In the genomic region with DNA sequence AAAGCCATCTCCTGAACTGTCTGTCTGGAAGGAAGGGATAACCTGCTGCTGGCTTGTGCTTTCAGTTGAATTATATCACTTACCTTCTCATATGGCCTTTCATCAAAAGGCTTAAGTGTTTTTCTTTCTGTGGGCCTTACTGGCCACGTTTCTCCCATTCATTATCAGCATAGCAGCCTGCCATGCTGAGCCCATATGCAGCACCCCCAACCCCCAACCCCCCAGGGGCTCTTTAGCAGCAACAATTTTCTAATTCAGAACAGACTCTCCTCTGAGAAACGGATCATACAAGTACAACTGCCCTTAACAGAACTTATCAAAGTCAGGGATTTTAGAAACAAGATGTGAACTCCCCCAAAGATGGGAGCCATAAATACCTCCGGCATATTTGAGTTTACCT, we compare ENCODE assay signal across 18 mouse cellular contexts.
DNase-seq lines count a peak whose midpoint lies in the region; ATAC-seq lines count a peak whose summit lies in the region.
"Had no signal": no experiment of that assay in that cellular context is flagged by ENCODE, and none has a peak within 500 bp of the region (broad histone marks: within the 10 kb centered on the region; RNA-seq: fewer than 3 reads in every experiment).

No protein-coding gene starts in this region.

- no peaks in the 10 kb centered on the region for H3K9me3 ChIP-seq in embryonic facial prominence, embryonic 10.5 days
- no peaks in the 10 kb centered on the region for H3K9me3 ChIP-seq in limb, embryonic 10.5 days (replicated peaks)
- no peaks in the 10 kb centered on the region for H3K9me3 ChIP-seq in heart, embryonic 11.5 days (replicated peaks; ENCODE audit: control insufficient read depth, low read length)
- no peaks in the 10 kb centered on the region for H3K9me3 ChIP-seq in liver, embryonic 11.5 days (ENCODE audit: control insufficient read depth, low read length)
- H3K9me3 ChIP-seq: hindbrain, embryonic 13.5 days had no signal

- H3K27me3 ChIP-seq in embryonic facial prominence, embryonic 10.5 days (replicated peaks; ENCODE audit: low read depth, poor library complexity, severe bottlenecking) = no peaks in the 10 kb centered on the region
- no peaks in the 10 kb centered on the region for H3K27me3 ChIP-seq in limb, embryonic 10.5 days (ENCODE audit: low read depth, poor library complexity, severe bottlenecking)
- H3K27me3 ChIP-seq in heart, embryonic 11.5 days (ENCODE audit: control insufficient read depth, insufficient read depth, low read length) = no peaks in the 10 kb centered on the region
- H3K27me3 ChIP-seq in liver, embryonic 11.5 days (replicated peaks; ENCODE audit: control insufficient read depth, insufficient read depth, low read length) = no peaks in the 10 kb centered on the region
- H3K27me3 ChIP-seq: hindbrain, embryonic 13.5 days had no signal

- no peaks in the 10 kb centered on the region for H3K36me3 ChIP-seq in embryonic facial prominence, embryonic 10.5 days (replicated peaks)
- no peaks in the 10 kb centered on the region for H3K36me3 ChIP-seq in limb, embryonic 10.5 days
- no peaks in the 10 kb centered on the region for H3K36me3 ChIP-seq in heart, embryonic 11.5 days (ENCODE audit: control insufficient read depth, insufficient read depth, low read length)
- H3K36me3 ChIP-seq in liver, embryonic 11.5 days (ENCODE audit: control insufficient read depth, insufficient read depth, low read length) = no peaks in the 10 kb centered on the region
- H3K36me3 ChIP-seq: hindbrain, embryonic 13.5 days had no signal

- peak; percentile 58 for DNase-seq in embryo, embryonic 11 days
- no peak for DNase-seq in embryo, embryonic 9.5 days (ENCODE audit: extremely low spot score)
- DNase-seq in embryonic facial prominence, embryonic 10.5 days (ENCODE audit: low spot score) = peak; percentile 61
- peak; percentile 61 for DNase-seq in limb, embryonic 10.5 days (ENCODE audit: low spot score)
- DNase-seq in mesoderm, embryonic 11.5 days (ENCODE audit: low read depth, low spot score) = peak; percentile 58
- DNase-seq in liver, embryonic 11.5 days (ENCODE audit: low spot score) = no peak
- no peak for DNase-seq in right cerebral cortex, postnatal 4 days
- DNase-seq: adrenal gland, postnatal 10 days; cerebellum, adult 11 months; cerebellum, adult 8-10 months; cerebellum, postnatal 14 days; gastrocnemius, postnatal 25 days; heart, postnatal 10 days; heart, postnatal 4 days had no signal

- WGBS in embryonic facial prominence, embryonic 10.5 days = 27% methylated on average over 3 of the region's 3 CpGs
- 26% methylated on average over 3 of the region's 3 CpGs for WGBS in limb, embryonic 10.5 days
- WGBS in heart, embryonic 11.5 days (ENCODE audit: insufficient replicate concordance) = 42% methylated on average over 3 of the region's 3 CpGs
- 48% methylated on average over 3 of the region's 3 CpGs for WGBS in liver, embryonic 11.5 days

- H3K4me3 ChIP-seq in embryonic facial prominence, embryonic 10.5 days = no peak overlapping the region
- H3K4me3 ChIP-seq in limb, embryonic 10.5 days = no peak overlapping the region
- no peak overlapping the region for H3K4me3 ChIP-seq in heart, embryonic 11.5 days (ENCODE audit: low read depth, low read length)
- no peak overlapping the region for H3K4me3 ChIP-seq in liver, embryonic 11.5 days (ENCODE audit: low read depth, low read length)
- H3K4me3 ChIP-seq: hindbrain, embryonic 13.5 days had no signal

- H3K27ac ChIP-seq in embryonic facial prominence, embryonic 10.5 days (replicated peaks) = no peak overlapping the region
- H3K27ac ChIP-seq in limb, embryonic 10.5 days = peak overlapping the region; percentile 79
- no peak overlapping the region for H3K27ac ChIP-seq in heart, embryonic 11.5 days (ENCODE audit: low read depth, low read length)
- H3K27ac ChIP-seq in liver, embryonic 11.5 days (ENCODE audit: low read depth, low read length) = no peak overlapping the region
- H3K27ac ChIP-seq: hindbrain, embryonic 13.5 days had no signal

- peaks cover 9% of the 10 kb centered on the region for H3K4me1 ChIP-seq in embryonic facial prominence, embryonic 10.5 days
- peaks cover 15% of the 10 kb centered on the region for H3K4me1 ChIP-seq in limb, embryonic 10.5 days
- H3K4me1 ChIP-seq in heart, embryonic 11.5 days (ENCODE audit: control insufficient read depth, insufficient read depth, low read length) = no peaks in the 10 kb centered on the region
- no peaks in the 10 kb centered on the region for H3K4me1 ChIP-seq in liver, embryonic 11.5 days (replicated peaks; ENCODE audit: control insufficient read depth, insufficient read depth, low read length)
- H3K4me1 ChIP-seq: hindbrain, embryonic 13.5 days had no signal

- no peak overlapping the region for H3K4me2 ChIP-seq in heart, embryonic 11.5 days
- H3K4me2 ChIP-seq in liver, embryonic 11.5 days = no peak overlapping the region
- H3K4me2 ChIP-seq: hindbrain, embryonic 13.5 days had no signal

- no peak for ATAC-seq in heart, embryonic 11.5 days (replicated peaks; ENCODE audit: insufficient number of reproducible peaks, low FRiP score, low TSS enrichment)
- no peak for ATAC-seq in liver, embryonic 11.5 days (replicated peaks; ENCODE audit: low FRiP score)
- ATAC-seq: forebrain, embryonic 14.5 days; intestine, embryonic 16.5 days had no signal

- H3K9ac ChIP-seq in heart, embryonic 11.5 days (ENCODE audit: low read depth, low read length) = no peak overlapping the region
- no peak overlapping the region for H3K9ac ChIP-seq in liver, embryonic 11.5 days (ENCODE audit: low read depth, low read length)
- H3K9ac ChIP-seq: hindbrain, embryonic 13.5 days had no signal

Comparison
In these comparisons a context has a peak if more than half of its experiments do, and no peak if none do; other contexts are left out.
1. DNase-seq: peak in embryo, embryonic 11 days (single experiment), embryonic facial prominence, embryonic 10.5 days (single experiment), limb, embryonic 10.5 days (single experiment) and mesoderm, embryonic 11.5 days (single experiment); none in embryo, embryonic 9.5 days (single experiment), liver, embryonic 11.5 days (single experiment) and right cerebral cortex, postnatal 4 days (single experiment).